In the genomic region with DNA sequence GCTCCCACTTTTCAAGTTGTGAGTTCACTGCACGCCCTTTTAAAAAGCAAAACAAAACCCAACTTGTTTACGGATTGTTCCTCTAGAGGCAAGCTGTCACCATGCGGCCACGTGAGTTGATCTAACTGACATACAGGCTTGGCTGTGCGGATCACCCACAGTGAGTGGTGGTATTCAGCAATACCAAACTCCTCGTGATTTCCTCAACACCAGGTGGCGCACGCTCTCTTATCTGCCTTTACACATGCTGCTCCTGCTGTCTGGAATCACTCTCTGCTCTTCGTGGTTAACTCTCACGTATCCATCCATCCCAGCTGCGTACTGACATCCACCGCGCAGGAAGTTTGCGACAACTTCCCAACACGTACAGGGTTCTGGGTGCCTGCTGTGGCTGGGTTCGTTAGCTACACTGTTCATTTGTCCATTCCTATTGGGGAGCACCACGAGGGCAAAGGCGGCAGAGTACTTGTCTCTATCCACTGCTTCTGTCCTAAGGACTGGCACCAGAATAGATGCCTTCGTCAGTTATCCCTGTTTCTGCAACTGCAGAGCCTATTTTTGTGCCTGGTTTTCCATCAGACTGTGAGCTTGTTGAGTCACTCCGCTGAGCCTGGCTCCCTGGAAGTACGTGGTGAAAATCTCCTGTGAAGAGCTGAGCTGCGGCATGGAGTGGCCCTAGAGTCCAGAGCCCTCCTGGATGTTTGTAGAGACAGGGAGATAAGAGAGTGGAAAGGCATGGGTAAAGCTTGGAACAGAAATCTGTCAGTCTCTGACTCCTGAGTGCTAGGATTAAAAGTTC, we compare ENCODE assay signal across 1 mouse cellular context.
A peak's percentile ranks its signal among the peaks of the same experiment; 100 is the strongest.
TF ChIP-seq lines count a peak whose summit lies in the region.

No protein-coding gene starts in this region.

TF ChIP-seq in CH12.LX, 34 proteins besides CTCF, POLR2A, EP300 and RAD21:
- TF ChIP-seq CHD2 (IDR thresholded peaks at IDR 0.05; ENCODE audit: low read length) (no peak), GABPA (IDR thresholded peaks at IDR 0.05; ENCODE audit: insufficient replicate concordance, low read depth, low read length) (no peak), MAX (IDR thresholded peaks at IDR 0.05; ENCODE audit: low read length) (peak; percentile 84), E2F4 (IDR thresholded peaks at IDR 0.05; ENCODE audit: insufficient replicate concordance, low read depth, low read length) (no peak), MXI1 (IDR thresholded peaks at IDR 0.05; ENCODE audit: low read depth, low read length) (0 out of 2 replicates have a peak, but pooled peaks have one; percentile 24), IRF4 (IDR thresholded peaks at IDR 0.05; ENCODE audit: low read depth, low read length) (0 out of 2 replicates have a peak, but pooled peaks have one; percentile 26), NRF1 (IDR thresholded peaks at IDR 0.05; ENCODE audit: low read depth, low read length) (no peak), ZC3H11A (IDR thresholded peaks at IDR 0.05; ENCODE audit: low read depth, low read length) (no peak), USF2 (conservative IDR thresholded peaks at IDR 0.05; ENCODE audit: low read depth, low read length) (no peak), MAZ (IDR thresholded peaks at IDR 0.05; ENCODE audit: low read depth, low read length) (no peak), BHLHE40 (IDR thresholded peaks at IDR 0.05; ENCODE audit: low read depth, low read length) (peak; percentile 59), UBTF (IDR thresholded peaks at IDR 0.05; ENCODE audit: low read depth, low read length) (no peak), SIN3A (IDR thresholded peaks at IDR 0.05; ENCODE audit: low read length) (peak; percentile 25; the same call in 1 of the 2 replicates), ZMIZ1 (IDR thresholded peaks at IDR 0.05; ENCODE audit: low read depth, low read length) (no peak), USF1 (IDR thresholded peaks at IDR 0.05; ENCODE audit: low read depth, low read length) (no peak), TCF12 (IDR thresholded peaks at IDR 0.05; ENCODE audit: low read depth, low read length) (no peak), TBP (conservative IDR thresholded peaks at IDR 0.05; ENCODE audit: low read depth, low read length) (no peak), ETS1 (conservative IDR thresholded peaks at IDR 0.05; ENCODE audit: low read depth, low read length) (no peak), PAX5 (IDR thresholded peaks at IDR 0.05; ENCODE audit: low read length) (no peak), ZKSCAN1 (IDR thresholded peaks at IDR 0.05; ENCODE audit: borderline replicate concordance, low read depth, low read length) (no peak), NELFE (IDR thresholded peaks at IDR 0.05; ENCODE audit: low read depth, low read length) (no peak), JUN (IDR thresholded peaks at IDR 0.05; ENCODE audit: insufficient read depth, low read depth, low read length) (no peak), ELF1 (IDR thresholded peaks at IDR 0.05; ENCODE audit: low read depth, low read length) (no peak), HCFC1 (IDR thresholded peaks at IDR 0.05; ENCODE audit: low read depth, low read length) (no peak), SMC3 (IDR thresholded peaks at IDR 0.05; ENCODE audit: low read depth, low read length) (peak; percentile 83), MEF2A (IDR thresholded peaks at IDR 0.05; ENCODE audit: borderline replicate concordance, low read depth, low read length) (no peak), RCOR1 (conservative IDR thresholded peaks at IDR 0.05; ENCODE audit: low read depth, low read length) (no peak), JUND (conservative IDR thresholded peaks at IDR 0.05; ENCODE audit: low read depth, low read length) (no peak), MYC (IDR thresholded peaks at IDR 0.05; ENCODE audit: low read depth, low read length) (peak; percentile 64; the same call in 1 of the 2 replicates)
